Mouse (Mus musculus) cortical plate, adult 2 months (tissue): ENCODE data around the gene Gata1.

Experiments
- CTCF ChIP-seq: fragments of 200-500 bp; IDR thresholded peaks from 2 replicates; pipeline ENCODE4 v1.5.1; 2011; ENCODE audit warnings: mild to moderate bottlenecking, control low read depth, low read length; ENCODE audit not compliant: insufficient read depth; ENCODE audit errors: extremely low read depth
- POLR2A ChIP-seq: fragments of 200-500 bp; IDR thresholded peaks from 2 replicates; pipeline ENCODE4 v1.6.1; 2011; ENCODE audit warnings: mild to moderate bottlenecking, low read length, control low read depth; ENCODE audit not compliant: insufficient read depth; ENCODE audit errors: extremely low read depth

- TF ChIP-seq POLR2A (no peak), CTCF (no peak)
Measured at GRCm38 (mm10) chrX:8008543-8008942, 30.7 kb upstream of the Gata1 start.
